11 mouse cellular contexts compared by ENCODE assay signal in the genomic region with DNA sequence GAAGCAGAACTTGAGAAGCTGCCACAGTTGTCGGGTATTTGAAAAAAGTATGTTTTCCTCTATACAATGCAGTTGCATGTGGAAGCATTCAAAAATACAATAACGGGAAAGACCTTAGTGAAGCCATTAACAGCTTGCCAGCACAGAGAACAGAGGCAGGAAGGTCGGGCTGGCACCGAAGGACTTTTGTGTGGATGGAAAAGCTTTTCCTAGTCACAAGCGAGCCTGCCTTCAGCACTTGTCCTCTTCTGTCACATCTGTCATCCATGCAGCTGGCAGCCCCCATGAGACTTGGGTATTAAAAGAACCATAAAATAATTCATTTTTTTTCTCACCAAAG. TPM values are rescaled to one million over a fixed set of nuclear protein-coding genes. Genes with fewer than 3 reads are reported as not detected.
DNase-seq lines count a peak whose midpoint lies in the region; ATAC-seq and TF ChIP-seq lines count a peak whose summit lies in the region.
"Had no signal": no experiment of that assay in that cellular context is flagged by ENCODE, and none has a peak within 500 bp of the region (broad histone marks: within the 10 kb centered on the region; RNA-seq: fewer than 3 reads in every experiment).

No protein-coding gene starts in this region.

- H3K36me3 ChIP-seq in forebrain, embryonic 10.5 days (replicated peaks): no peaks in the 10 kb centered on the region
- no peaks in the 10 kb centered on the region for H3K36me3 ChIP-seq in forebrain, postnatal 0 days (ENCODE audit: insufficient read depth)
- H3K36me3 ChIP-seq in forebrain, embryonic 16.5 days (ENCODE audit: control insufficient read depth, insufficient read depth): no peaks in the 10 kb centered on the region
- no peaks in the 10 kb centered on the region for H3K36me3 ChIP-seq in limb, embryonic 15.5 days

- H3K4me3 ChIP-seq in forebrain, embryonic 10.5 days: peak overlapping the region; percentile 44; the same call in 1 of the 2 replicates
- H3K4me3 ChIP-seq in forebrain, postnatal 0 days (ENCODE audit: low read depth, low read length): no peak overlapping the region
- no peak overlapping the region for H3K4me3 ChIP-seq in forebrain, embryonic 16.5 days (replicated peaks; ENCODE audit: low read length)
- no peak overlapping the region for H3K4me3 ChIP-seq in limb, embryonic 15.5 days

- H3K9me3 ChIP-seq in forebrain, embryonic 10.5 days: no peaks in the 10 kb centered on the region
- no peaks in the 10 kb centered on the region for H3K9me3 ChIP-seq in forebrain, postnatal 0 days (ENCODE audit: low read length)
- 0 out of 2 replicates have a peak, but pooled peaks cover 2% of the 10 kb centered on the region for H3K9me3 ChIP-seq in forebrain, embryonic 16.5 days (ENCODE audit: control insufficient read depth, low read length)
- no peaks in the 10 kb centered on the region for H3K9me3 ChIP-seq in limb, embryonic 15.5 days

- no peak overlapping the region for H3K9ac ChIP-seq in forebrain, postnatal 0 days
- no peak overlapping the region for H3K9ac ChIP-seq in forebrain, embryonic 16.5 days (replicated peaks; ENCODE audit: low read depth, low read length)
- no peak overlapping the region for H3K9ac ChIP-seq in limb, embryonic 15.5 days

- no peak overlapping the region for H3K4me2 ChIP-seq in forebrain, postnatal 0 days (ENCODE audit: low read depth)
- peak overlapping the region; percentile 11; the same call in 1 of the 2 replicates for H3K4me2 ChIP-seq in forebrain, embryonic 16.5 days (ENCODE audit: low read length)
- H3K4me2 ChIP-seq in limb, embryonic 15.5 days: 0 out of 2 replicates have a peak overlapping the region, but pooled peaks have one; percentile 2

- no peaks in the 10 kb centered on the region for H3K27me3 ChIP-seq in forebrain, embryonic 10.5 days (ENCODE audit: poor library complexity, severe bottlenecking)
- H3K27me3 ChIP-seq in forebrain, postnatal 0 days (ENCODE audit: insufficient read depth, low read length): no peaks in the 10 kb centered on the region
- H3K27me3 ChIP-seq in forebrain, embryonic 16.5 days (replicated peaks; ENCODE audit: control insufficient read depth, insufficient read depth, low read length): no peaks in the 10 kb centered on the region
- no peaks in the 10 kb centered on the region for H3K27me3 ChIP-seq in limb, embryonic 15.5 days

- no peak for ATAC-seq in forebrain, postnatal 0 days
- ATAC-seq in forebrain, embryonic 16.5 days: no peak
- no peak for ATAC-seq in limb, embryonic 15.5 days (ENCODE audit: insufficient number of reproducible peaks, low FRiP score, low TSS enrichment, low read depth)

- peak overlapping the region; percentile 83 for H3K27ac ChIP-seq in forebrain, embryonic 10.5 days
- H3K27ac ChIP-seq in forebrain, postnatal 0 days (ENCODE audit: low read depth, low read length): no peak overlapping the region
- no peak overlapping the region for H3K27ac ChIP-seq in forebrain, embryonic 16.5 days (ENCODE audit: low read length)
- peak overlapping the region; percentile 59 for H3K27ac ChIP-seq in limb, embryonic 15.5 days
- H3K27ac ChIP-seq: kidney, postnatal 0 days had no signal

- WGBS in forebrain, embryonic 10.5 days: 35% methylated on average over 5 of the region's 5 CpGs
- 3% methylated on average over 5 of the region's 5 CpGs for WGBS in forebrain, postnatal 0 days
- WGBS in forebrain, embryonic 16.5 days: 1% methylated on average over 5 of the region's 5 CpGs
- WGBS in limb, embryonic 15.5 days: 22% methylated on average over 5 of the region's 5 CpGs

- no peak for DNase-seq in forebrain, embryonic 10.5 days (ENCODE audit: extremely low spot score, low spot score)
- DNase-seq in forebrain, postnatal 0 days: no peak
- DNase-seq in brain, embryonic 14.5 days (ENCODE audit: low read depth): peak; percentile 50
- no peak for DNase-seq in thymus, postnatal 36 days
- no peak for DNase-seq in adrenal gland, adult 18-20 months (ENCODE audit: low spot score in 2 of 2)
- no peak for DNase-seq in layer of hippocampus, postnatal 14 days (ENCODE audit: low spot score in 2 of 2)
- DNase-seq: gastrocnemius, postnatal 10 days; heart, postnatal 36 days had no signal

- no peak for TF ChIP-seq CTCF in forebrain, postnatal 0 days (IDR thresholded peaks at IDR 0.05; ENCODE audit: low read depth)
- TF ChIP-seq CTCF in brain, embryonic 14.5 days (IDR thresholded peaks at IDR 0.05; ENCODE audit: borderline replicate concordance, extremely low read depth, insufficient read depth, insufficient read length): no peak

- H3K4me1 ChIP-seq in forebrain, embryonic 10.5 days: peaks cover 25% of the 10 kb centered on the region
- H3K4me1 ChIP-seq in forebrain, postnatal 0 days (ENCODE audit: insufficient read depth): peaks cover 7% of the 10 kb centered on the region
- peaks cover 20% of the 10 kb centered on the region for H3K4me1 ChIP-seq in forebrain, embryonic 16.5 days (replicated peaks; ENCODE audit: control insufficient read depth, insufficient read depth, low read length)
- peaks cover 29% of the 10 kb centered on the region for H3K4me1 ChIP-seq in limb, embryonic 15.5 days

- no peak for TF ChIP-seq POLR2A in brain, embryonic 14.5 days (IDR thresholded peaks at IDR 0.05; ENCODE audit: borderline replicate concordance, extremely low read depth, insufficient read depth, insufficient read length, poor library complexity, severe bottlenecking)

RNA-seq across cellular contexts. Expression of a gene that starts 27.3 kb away (rescaled TPM):
- 8.2 and 8.6 TPM in 2 replicates for polyA plus RNA-seq in forebrain, embryonic 10.5 days (2016; fragmentation: Nextera tagmentation; extraction: Ambion mirVana)
- 4.0 and 7.1 TPM in 2 replicates for total RNA-seq in forebrain, postnatal 0 days (2014; rRNA removed)
- 1.9 TPM in 2 replicates for polyA plus RNA-seq in forebrain, postnatal 0 days (2015; fragmentation: Nextera tagmentation; extraction: Ambion mirVana)
- 1.9 and 3.1 TPM in 2 replicates for polyA plus RNA-seq in brain, embryonic 14.5 days (2012; rRNA removed)
- 2.2 and 2.4 TPM in 2 replicates for polyA plus RNA-seq in forebrain, embryonic 16.5 days (2015; fragmentation: Nextera tagmentation; extraction: Ambion mirVana)
- polyA plus RNA-seq in limb, embryonic 15.5 days (2015; fragmentation: Nextera tagmentation; extraction: Ambion mirVana): 12.9 and 13.0 TPM in 2 replicates
- 10 to 100 TPM; 17.2 to 17.9 TPM for total RNA-seq in adrenal gland, adult 18-20 months (2021)
- total RNA-seq in layer of hippocampus, postnatal 14 days (2021): 10 to 100 TPM; 13.7 to 16.5 TPM

Comparison
In these comparisons a context has a peak if more than half of its experiments do, and no peak if none do; other contexts are left out.
1. H3K27ac ChIP-seq: peak in forebrain, embryonic 10.5 days (single experiment) and limb, embryonic 15.5 days (single experiment); none in forebrain, postnatal 0 days (single experiment) and forebrain, embryonic 16.5 days (single experiment).